12 mouse cellular contexts compared by ENCODE assay signal in genomic region chr13:109820866-109821265, GRCm38 (mm10).
DNase-seq lines count a peak whose midpoint lies in the region; ATAC-seq and TF ChIP-seq lines count a peak whose summit lies in the region.
"Had no signal": no experiment of that assay in that cellular context is flagged by ENCODE, and none has a peak within 500 bp of the region (broad histone marks: within the 10 kb centered on the region; RNA-seq: fewer than 3 reads in every experiment).

No protein-coding gene starts in this region.

- H3K9ac ChIP-seq in kidney, postnatal 0 days (ENCODE audit: low read depth, low read length): no peak overlapping the region
- H3K9ac ChIP-seq in MEL (ENCODE audit: control insufficient read depth, low read depth, low read length, poor library complexity, severe bottlenecking): peak overlapping the region; percentile 49; the same call in 1 of the 2 replicates
- H3K9ac ChIP-seq in limb, embryonic 15.5 days: no peak overlapping the region

- no peaks in the 10 kb centered on the region for H3K9me3 ChIP-seq in kidney, postnatal 0 days (replicated peaks; ENCODE audit: low read length)
- H3K9me3 ChIP-seq in MEL (replicated peaks; ENCODE audit: insufficient read depth, low read length): no peaks in the 10 kb centered on the region
- H3K9me3 ChIP-seq in limb, embryonic 15.5 days: no peaks in the 10 kb centered on the region

- WGBS in kidney, postnatal 0 days: 70% methylated on average over 3 of the region's 3 CpGs
- 62% methylated on average over 3 of the region's 3 CpGs for WGBS in limb, embryonic 15.5 days

- H3K27me3 ChIP-seq in kidney, postnatal 0 days (ENCODE audit: insufficient read depth, low read length): no peaks in the 10 kb centered on the region
- H3K27me3 ChIP-seq in MEL (ENCODE audit: control insufficient read depth in 1 of 2, insufficient read depth in 2 of 2, low read length in 2 of 2): no peaks in the 10 kb centered on the region
- H3K27me3 ChIP-seq in limb, embryonic 15.5 days: no peaks in the 10 kb centered on the region
- H3K27me3 ChIP-seq: Patski had no signal

- no peaks in the 10 kb centered on the region; the same call in 1 of the 2 replicates for H3K79me2 ChIP-seq in MEL (ENCODE audit: control insufficient read depth, insufficient read depth, low read length, poor library complexity)

- TF ChIP-seq RAD21 in MEL (IDR thresholded peaks at IDR 0.05; ENCODE audit: low read depth, low read length): no peak

- H3K4me2 ChIP-seq in kidney, postnatal 0 days (ENCODE audit: low read length): no peak overlapping the region
- no peak overlapping the region for H3K4me2 ChIP-seq in limb, embryonic 15.5 days

- no peak for TF ChIP-seq CTCF in gastrocnemius, adult 2 months (IDR thresholded peaks at IDR 0.05)
- TF ChIP-seq CTCF in kidney, postnatal 0 days (IDR thresholded peaks at IDR 0.05; ENCODE audit: low read depth): no peak
- TF ChIP-seq CTCF in MEL (IDR thresholded peaks at IDR 0.05 in 2 of 3, conservative IDR thresholded peaks at IDR 0.05 in 1 of 3; ENCODE audit: control insufficient read depth in 1 of 3, insufficient read depth in 1 of 3, low read depth in 2 of 3, low read length in 3 of 3, poor library complexity in 1 of 3, severe bottlenecking in 1 of 3): no peak

- no peak for TF ChIP-seq EP300 in MEL (IDR thresholded peaks at IDR 0.05; ENCODE audit: low read depth in 1 of 2, low read length in 2 of 2)

- H3K4me1 ChIP-seq in kidney, postnatal 0 days (replicated peaks; ENCODE audit: insufficient read depth, low read length): peaks cover 18% of the 10 kb centered on the region; the same call in 1 of the 2 replicates
- peaks cover 13 to 28% of the 10 kb centered on the region in 2 experiments for H3K4me1 ChIP-seq in MEL (ENCODE audit: control insufficient read depth in 1 of 2, insufficient read depth in 2 of 2, low read length in 2 of 2)
- H3K4me1 ChIP-seq in limb, embryonic 15.5 days: peaks cover 18% of the 10 kb centered on the region

- H3K36me3 ChIP-seq in kidney, postnatal 0 days (ENCODE audit: insufficient read depth, low read length): no peaks in the 10 kb centered on the region
- H3K36me3 ChIP-seq in MEL (ENCODE audit: control insufficient read depth in 1 of 2, insufficient read depth in 2 of 2, low read length in 2 of 2): peaks cover 0 to 32% of the 10 kb centered on the region in 2 experiments; a peak in 2 of 4 replicates
- H3K36me3 ChIP-seq in limb, embryonic 15.5 days: no peaks in the 10 kb centered on the region

- DNase-seq in gastrocnemius, adult 2 months: no peak
- no peak for DNase-seq in gastrocnemius, postnatal 4 days (ENCODE audit: low spot score in 2 of 2)
- no peak for DNase-seq in kidney, postnatal 0 days (ENCODE audit: low spot score)
- DNase-seq in kidney, postnatal 10 days: no peak
- DNase-seq in MEL (ENCODE audit: low read depth, low spot score): peak; percentile 23
- DNase-seq in adrenal gland, adult 2 months: no peak
- no peak for DNase-seq in right cerebral cortex, postnatal 14 days
- DNase-seq: adrenal gland, postnatal 25 days; cerebellum, adult 11-12 months; heart, postnatal 4 days had no signal

- intact Hi-C loops in gastrocnemius, adult 2 months (cut with DNase I): loop anchor here (5.0 kb wide), 1 partner anchor 44 kb away; no protein-coding TSS in a partner anchor

- ATAC-seq in kidney, postnatal 0 days (replicated peaks; ENCODE audit: low FRiP score, low read depth): no peak
- no peak for ATAC-seq in limb, embryonic 15.5 days (ENCODE audit: insufficient number of reproducible peaks, low FRiP score, low TSS enrichment, low read depth)
- ATAC-seq: Patski had no signal

- no peak overlapping the region; the same call in 1 of the 2 replicates for H3K4me3 ChIP-seq in gastrocnemius, adult 2 months
- no peak overlapping the region for H3K4me3 ChIP-seq in kidney, postnatal 0 days (replicated peaks; ENCODE audit: low read depth, low read length)
- H3K4me3 ChIP-seq in MEL (ENCODE audit: control insufficient read depth in 1 of 2, insufficient read depth in 1 of 2, low read depth in 2 of 2, low read length in 2 of 2): no peak overlapping the region
- H3K4me3 ChIP-seq in limb, embryonic 15.5 days: no peak overlapping the region

- peak overlapping the region; percentile 94 for H3K27ac ChIP-seq in gastrocnemius, adult 2 months
- H3K27ac ChIP-seq in kidney, postnatal 0 days: 0 out of 2 replicates have a peak overlapping the region, but pooled peaks have one; percentile 88
- peak overlapping the region; percentile 93 for H3K27ac ChIP-seq in MEL (ENCODE audit: control insufficient read depth, low read depth, low read length)
- peak overlapping the region; percentile 43; the same call in 1 of the 2 replicates for H3K27ac ChIP-seq in limb, embryonic 15.5 days

- TF ChIP-seq POLR2A in MEL (IDR thresholded peaks at IDR 0.05; ENCODE audit: control insufficient read depth in 1 of 2, insufficient read depth in 1 of 2, low read depth in 1 of 2, low read length in 2 of 2, poor library complexity in 1 of 2): no peak

TF ChIP-seq in MEL, 35 proteins besides CTCF, POLR2A, EP300 and RAD21:
- TF ChIP-seq TCF12 (IDR thresholded peaks at IDR 0.05; ENCODE audit: low read depth, low read length) (no peak), MAZ (IDR thresholded peaks at IDR 0.05; ENCODE audit: low read depth, low read length) (no peak), MAFK (IDR thresholded peaks at IDR 0.05; ENCODE audit: borderline replicate concordance, low read depth, low read length) (no peak), BHLHE40 (IDR thresholded peaks at IDR 0.05; ENCODE audit: borderline replicate concordance, low read depth, low read length) (no peak), POLR2AphosphoS5 (IDR thresholded peaks at IDR 0.05; ENCODE audit: borderline replicate concordance, low read depth, low read length) (no peak), MXI1 (IDR thresholded peaks at IDR 0.05; ENCODE audit: low read depth, low read length) (no peak), HCFC1 (IDR thresholded peaks at IDR 0.05; ENCODE audit: low read depth, low read length) (no peak), CHD1 (IDR thresholded peaks at IDR 0.05; ENCODE audit: low read depth, low read length) (no peak), GATA1 (IDR thresholded peaks at IDR 0.05; ENCODE audit: low read depth, low read length) (no peak), TBP (IDR thresholded peaks at IDR 0.05; ENCODE audit: low read depth, low read length) (no peak), ZMIZ1 (IDR thresholded peaks at IDR 0.05; ENCODE audit: low read depth, low read length) (no peak), POLR2AphosphoS2 (IDR thresholded peaks at IDR 0.05; ENCODE audit: low read length) (no peak), ZNF384 (IDR thresholded peaks at IDR 0.05; ENCODE audit: low read depth, low read length) (no peak), SMC3 (IDR thresholded peaks at IDR 0.05; ENCODE audit: low read depth, low read length) (no peak), NRF1 (IDR thresholded peaks at IDR 0.05; ENCODE audit: insufficient read depth, low read depth, low read length, poor library complexity, severe bottlenecking) (no peak), GABPA (IDR thresholded peaks at IDR 0.05; ENCODE audit: low read depth, low read length) (no peak), ETS1 (IDR thresholded peaks at IDR 0.05; ENCODE audit: low read depth, low read length) (no peak)

Comparison
In these comparisons a context has a peak if more than half of its experiments do, and no peak if none do; other contexts are left out.
1. H3K27ac ChIP-seq: peak in every context shown above with its lines; median percentile 94 in gastrocnemius, adult 2 months; 93 in MEL; 88 in kidney, postnatal 0 days; 43 in limb, embryonic 15.5 days.